Mouse (Mus musculus) spleen, adult 2 months (tissue): ENCODE data around the gene Abi3bp.
A peak's percentile ranks its signal among the peaks of the same experiment; 100 is the strongest.

Experiments
- CTCF ChIP-seq: fragments of 200-500 bp; IDR thresholded peaks from 2 replicates; pipeline ENCODE4 v1.5.1; 2011; ENCODE audit warnings: mild to moderate bottlenecking, inconsistent platforms; ENCODE audit not compliant: insufficient read depth, insufficient read length, insufficient replicate concordance; ENCODE audit errors: extremely low read depth
- POLR2A ChIP-seq: fragments of 200-500 bp; IDR thresholded peaks from 2 replicates; pipeline ENCODE4 v1.6.1; 2011; ENCODE audit warnings: low read depth, low read length, inconsistent platforms

GRCm38 (mm10) chr16:56524359-56524758, 46.7 kb downstream of the Abi3bp start:
- TF ChIP-seq POLR2A (no peak), CTCF (peak; percentile 9; the same call in 1 of the 2 replicates)
